Mouse (Mus musculus) liver, adult 2 months (tissue): ENCODE measurements around the gene BC004004. TPM values are rescaled to one million over a fixed set of nuclear protein-coding genes. Genes with fewer than 3 reads are reported as not detected.
"Not testable (repeated sequence)": the region's sequence is repeated elsewhere in the genome, so short reads cannot be mapped to it uniquely, and the experiment has no call there.

Experiments
- DNase-seq: peaks from one replicate; pipeline ENCODE4 v3.0.0-alpha.2; 2011; ENCODE audit warnings: low read depth, low spot score; ENCODE audit errors: extremely low read depth
- H3K27ac ChIP-seq: fragments of 200-500 bp; replicated peaks from 2 replicates; pipeline ENCODE4 v1.5.1; 2012; ENCODE audit warnings: low read depth, mild to moderate bottlenecking, control low read depth, inconsistent platforms, low read length; ENCODE audit not compliant: insufficient read depth
- H3K27me3 ChIP-seq: fragments of 200-500 bp; 2 replicates; pipeline ENCODE4 v1.6.1; 2012; ENCODE audit warnings: mild to moderate bottlenecking, moderate library complexity, low read length, inconsistent platforms; ENCODE audit not compliant: control insufficient read depth, insufficient read depth
- H3K36me3 ChIP-seq: fragments of 200-500 bp; 2 replicates; pipeline ENCODE4 v1.6.1; 2012; ENCODE audit warnings: low read length, inconsistent platforms; ENCODE audit not compliant: control insufficient read depth, insufficient read depth
- H3K4me1 ChIP-seq: fragments of 200-500 bp; 2 replicates; pipeline ENCODE4 v1.6.1; 2011; ENCODE audit warnings: low read length; ENCODE audit not compliant: control insufficient read depth, insufficient read depth
- H3K4me3 ChIP-seq: fragments of 200-500 bp; 2 replicates; pipeline ENCODE4 v1.5.1; 2011; ENCODE audit warnings: low read depth, mild to moderate bottlenecking, control low read depth, low read length, moderate library complexity; ENCODE audit not compliant: insufficient read depth
- H3K79me2 ChIP-seq: fragments of 200-500 bp; 2 replicates; pipeline ENCODE4 v1.6.1; 2012; ENCODE audit warnings: inconsistent platforms, mild to moderate bottlenecking, low read length, moderate library complexity; ENCODE audit not compliant: control insufficient read depth, insufficient read depth
- H3K9ac ChIP-seq: fragments of 200-500 bp; 2 replicates; pipeline ENCODE4 v1.6.1; 2012; ENCODE audit warnings: low read depth, mild to moderate bottlenecking, control low read depth, inconsistent platforms, low read length
- CTCF ChIP-seq: fragments of 200-500 bp; IDR thresholded peaks from 2 replicates; pipeline ENCODE4 v1.5.1; 2011; ENCODE audit warnings: low read depth, low read length, control low read depth
- POLR2A ChIP-seq: fragments of 200-500 bp; IDR thresholded peaks from 2 replicates; pipeline ENCODE4 v1.6.1; 2011; ENCODE audit warnings: low read length, control low read depth; ENCODE audit not compliant: insufficient read depth; ENCODE audit errors: extremely low read depth
- WGBS: fragments of 180-500 bp; shearing (Covaris S2); methylation state at CpG from one replicate; pipeline ENCODE4 v1.1.7; 2018; 5-methylcytosine and 5-hydroxymethylcytosine counted together
- polyA plus RNA-seq: library from polyadenylated mRNA; depleted of rRNA; stranded (reverse); fragments of >200 nt; gene quantifications from 2 replicates; pipeline ENCODE4 v1.2.3, GENCODE M21; 2012
- total RNA-seq: library from RNA; depleted of rRNA; stranded (reverse); fragments of >200 nt; gene quantifications from 2 replicates; pipeline ENCODE4 v1.2.3, GENCODE M21; 2014

The BC004004 gene
- total and polyA plus RNA-seq, 2 experiments, result 85.9 to 113 TPM

- H3K79me2 ChIP-seq, result peaks cover 6% of the 10 kb centered on the region
- no peaks in the 10 kb centered on the region for H3K36me3 ChIP-seq
- no peak for DNase-seq
- H3K4me1 ChIP-seq, result peaks cover 10% of the 10 kb centered on the region
- H3K27ac ChIP-seq, result no peak overlapping the region
- TF ChIP-seq CTCF (no peak), POLR2A (no peak)
- WGBS, result 89% methylated on average over 5 of the region's 5 CpGs
- H3K27me3 ChIP-seq, result no peaks in the 10 kb centered on the region
- H3K9ac ChIP-seq, result no peak overlapping the region
- no peak overlapping the region for H3K4me3 ChIP-seq
Observed at GRCm38 (mm10) chr17:29343241-29343640, 74.7 kb downstream of the BC004004 start.

GRCm38 (mm10) chr17:29345272-29345671, 76.7 kb downstream of the BC004004 start:
- Histone ChIP-seq H3K4me3 (no peak overlapping the region), H3K27me3 (no peaks in the 10 kb centered on the region), H3K9ac (no peak overlapping the region), H3K27ac (no peak overlapping the region), H3K36me3 (no peaks in the 10 kb centered on the region), H3K4me1 (peaks cover 12% of the 10 kb centered on the region), H3K79me2 (peaks cover 6% of the 10 kb centered on the region)
- WGBS, result 95% methylated on average over 12 of the region's 12 CpGs
- DNase-seq, result no peak
- TF ChIP-seq POLR2A (no peak), CTCF (no peak)

- DNase-seq, result no peak
- Histone ChIP-seq H3K36me3 (no peaks in the 10 kb centered on the region), H3K79me2 (peaks cover 6% of the 10 kb centered on the region), H3K9ac (peak overlapping the region; percentile 97), H3K27me3 (no peaks in the 10 kb centered on the region), H3K27ac (no peak overlapping the region), H3K4me1 (peaks cover 10% of the 10 kb centered on the region), H3K4me3 (peak overlapping the region; percentile 96)
- TF ChIP-seq CTCF, result no peak
- no peak for TF ChIP-seq POLR2A
- 14% methylated on average over 11 of the region's 11 CpGs for WGBS
Observed at GRCm38 (mm10) chr17:29346496-29347125, 78.0 kb downstream of the BC004004 start.

DNA sequence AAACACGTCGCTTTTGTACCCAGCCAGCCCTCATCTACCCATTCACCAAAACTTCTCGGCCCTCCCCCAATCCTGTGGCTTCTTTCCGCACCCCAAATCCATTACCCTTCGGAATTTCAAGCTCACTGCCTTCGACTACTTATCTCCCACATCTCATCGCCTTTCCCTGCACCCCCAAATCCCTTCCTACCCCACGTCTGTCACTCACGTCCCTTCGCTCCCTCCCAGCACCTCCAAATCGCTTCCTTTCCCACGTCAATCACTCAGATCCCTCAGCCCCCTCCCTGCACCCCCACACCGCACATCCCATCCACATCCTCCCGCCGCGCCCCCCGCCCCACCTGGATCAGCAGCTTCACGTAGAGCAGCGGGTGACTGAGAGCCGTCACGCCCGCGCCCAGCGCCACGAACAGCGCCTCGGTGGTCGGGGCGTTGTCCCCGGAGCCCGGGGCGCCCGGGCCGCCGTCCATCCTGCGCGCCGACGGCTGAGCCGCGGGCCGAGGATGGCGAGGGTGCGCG, 78.6 kb downstream of the BC004004 start:
- Histone ChIP-seq H3K4me1 (peaks cover 8% of the 10 kb centered on the region), H3K79me2 (peaks cover 6% of the 10 kb centered on the region), H3K27ac (no peak overlapping the region; the same call in 1 of the 2 replicates), H3K4me3 (peak overlapping the region; percentile 96), H3K36me3 (no peaks in the 10 kb centered on the region), H3K27me3 (no peaks in the 10 kb centered on the region), H3K9ac (peak overlapping the region; percentile 97)
- DNase-seq, result no peak
- TF ChIP-seq POLR2A (no peak), CTCF (no peak)
- under 1% methylated on average over 45 of the region's 45 CpGs for WGBS

GRCm38 (mm10) chr17:29347645-29348256, 79.2 kb downstream of the BC004004 start, which contains the start of gene Mtch1:
Mtch1 (minus strand) TSS chr17:29347934.
- Histone ChIP-seq H3K9ac (peak within 1 kb of the TSS; percentile 97), H3K27ac (peak within 1 kb of the TSS; percentile 90), H3K79me2 (peaks cover 6% of the 10 kb centered on the region), H3K36me3 (no peaks in the 10 kb centered on the region), H3K4me1 (peaks cover 7% of the 10 kb centered on the region), H3K4me3 (peak within 1 kb of the TSS; percentile 96), H3K27me3 (no peaks in the 10 kb centered on the region)
- WGBS, result under 1% methylated on average over 51 of the region's 53 CpGs
- TF ChIP-seq CTCF (no peak), POLR2A (peak; percentile 63)
- DNase-seq, result peak; percentile 83

- 52% methylated on average over 2 of the region's 2 CpGs for WGBS
- Histone ChIP-seq H3K9ac (no peak overlapping the region), H3K36me3 (no peaks in the 10 kb centered on the region), H3K27me3 (no peaks in the 10 kb centered on the region), H3K4me3 (no peak overlapping the region), H3K4me1 (peaks cover 7% of the 10 kb centered on the region), H3K79me2 (peaks cover 6% of the 10 kb centered on the region), H3K27ac (no peak overlapping the region)
- DNase-seq, result no peak
- TF ChIP-seq CTCF, result no peak
- no peak for TF ChIP-seq POLR2A
Observed at GRCm38 (mm10) chr17:29348996-29349395, 80.4 kb downstream of the BC004004 start.

GRCm38 (mm10) chr17:29351056-29351455, 82.5 kb downstream of the BC004004 start:
- not testable (repeated sequence) for H3K36me3 ChIP-seq, H3K27me3 ChIP-seq, H3K27ac ChIP-seq, H3K79me2 ChIP-seq, H3K4me3 ChIP-seq, H3K9ac ChIP-seq, DNase-seq, H3K4me1 ChIP-seq
- WGBS, result 96% methylated on average over 5 of the region's 5 CpGs
